Mouse (Mus musculus): ENCODE results near the gene Tex13a. TPM values are rescaled to one million over a fixed set of nuclear protein-coding genes. Genes with fewer than 3 reads are reported as not detected.

Tex13a gene
- total RNA-seq (2023) = not detected

DNA sequence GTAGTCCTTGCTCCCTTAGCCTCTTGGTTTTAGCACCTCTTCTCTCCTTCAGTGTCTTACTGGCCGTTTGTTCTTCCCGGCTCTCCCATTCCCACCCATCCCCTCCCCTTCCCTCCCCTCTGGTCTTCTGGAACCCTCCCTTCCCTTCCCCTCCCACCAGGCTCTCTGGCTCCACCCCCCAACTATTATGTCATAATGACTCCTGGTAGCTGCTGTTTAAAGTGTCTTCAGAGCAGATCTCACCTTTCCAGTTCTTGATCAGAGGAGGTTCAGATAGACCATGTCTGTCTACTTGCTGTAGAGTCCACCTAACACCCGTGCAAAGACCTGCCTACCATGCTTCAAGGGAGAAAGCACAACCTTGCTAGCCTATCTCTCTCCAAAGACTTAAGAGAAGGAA, at the start of gene Tex13a:
Gene Tex13a, minus strand, starts transcription at position 101 of the 400 bp plus-strand sequence.

Data from T-cell, adult 66 days (primary cell).